Mouse (Mus musculus) cortical plate, adult 2 months (tissue): ENCODE results near the gene Efcab7.

ENCODE experiments used
- CTCF ChIP-seq: fragments of 200-500 bp; IDR thresholded peaks from 2 replicates; pipeline ENCODE4 v1.5.1; 2011; ENCODE audit warnings: mild to moderate bottlenecking, control low read depth, low read length; ENCODE audit not compliant: insufficient read depth; ENCODE audit errors: extremely low read depth
- POLR2A ChIP-seq: fragments of 200-500 bp; IDR thresholded peaks from 2 replicates; pipeline ENCODE4 v1.6.1; 2011; ENCODE audit warnings: mild to moderate bottlenecking, low read length, control low read depth; ENCODE audit not compliant: insufficient read depth; ENCODE audit errors: extremely low read depth

DNA sequence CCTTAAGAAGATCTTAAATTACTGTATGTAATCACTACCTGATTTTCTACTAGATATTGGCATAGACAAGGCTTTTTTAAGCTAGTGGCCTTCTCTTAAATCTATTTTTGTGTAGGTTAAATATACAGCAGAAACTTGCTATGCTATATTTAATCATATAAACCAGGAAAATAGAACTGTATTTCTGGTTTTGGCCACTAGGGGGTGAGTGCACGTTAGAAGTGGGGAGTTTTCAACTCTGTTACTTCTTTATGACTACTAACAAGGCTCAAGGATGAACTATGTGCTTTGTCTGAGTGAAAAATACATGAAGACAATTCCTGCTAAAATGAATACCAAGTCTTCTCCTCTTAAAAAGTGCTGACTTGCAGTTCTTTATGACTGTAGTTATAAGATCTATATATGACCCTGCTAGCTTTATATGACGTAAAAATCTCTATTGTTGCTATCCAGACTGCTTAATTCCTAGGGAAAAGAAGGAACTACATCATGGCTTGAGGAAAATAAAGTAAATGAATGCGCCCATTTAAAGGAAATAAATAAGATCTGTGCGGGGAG is 85.0 kb downstream of the Efcab7 start:
- TF ChIP-seq POLR2A (no peak), CTCF (no peak)
